Comparison of ENCODE assay signal across 11 mouse cellular contexts in genomic region chr1:58773905-58774304, GRCm38 (mm10). TPM values are rescaled to one million over a fixed set of nuclear protein-coding genes. Genes with fewer than 3 reads are reported as not detected.
DNase-seq lines count a peak whose midpoint lies in the region; ATAC-seq and TF ChIP-seq lines count a peak whose summit lies in the region.
"Had no signal": no experiment of that assay in that cellular context is flagged by ENCODE, and none has a peak within 500 bp of the region (broad histone marks: within the 10 kb centered on the region; RNA-seq: fewer than 3 reads in every experiment).

No protein-coding gene starts in this region.

- in situ Hi-C loops in CH12.LX (cut with MboI; ENCODE audit: low pct_ligation_motif_present, low pct_unique_long_range_greater_than_20kb, low sequenced_read_pairs): loop anchor here (10.0 to 25.0 kb wide), 2 partner anchors 221 to 363 kb away; no protein-coding TSS in a partner anchor

- no peak for ATAC-seq in lung, embryonic 14.5 days (ENCODE audit: insufficient read depth)
- ATAC-seq: intestine, embryonic 15.5 days had no signal

- H3K4me3 ChIP-seq in lung, embryonic 14.5 days (ENCODE audit: low read depth, low read length): no peak overlapping the region
- H3K4me3 ChIP-seq in lung, adult 2 months (replicated peaks; ENCODE audit: extremely low read depth, low read depth, low read length): no peak overlapping the region
- H3K4me3 ChIP-seq in CH12.LX (replicated peaks in 1 of 3; ENCODE audit: low read depth in 2 of 3, low read length in 2 of 3, poor library complexity in 1 of 3): no peak overlapping the region
- H3K4me3 ChIP-seq: intestine, embryonic 15.5 days had no signal

- H3K9me3 ChIP-seq in lung, embryonic 14.5 days (ENCODE audit: low read depth, low read length): no peaks in the 10 kb centered on the region
- no peaks in the 10 kb centered on the region for H3K9me3 ChIP-seq in CH12.LX (replicated peaks; ENCODE audit: low read length)
- H3K9me3 ChIP-seq: intestine, embryonic 15.5 days had no signal

- TF ChIP-seq POLR2A in lung, adult 2 months (IDR thresholded peaks at IDR 0.05; ENCODE audit: borderline replicate concordance, extremely low read depth, low read depth, low read length): no peak
- TF ChIP-seq POLR2A in CH12.LX (IDR thresholded peaks at IDR 0.05; ENCODE audit: low read depth, low read length): no peak

- H3K4me1 ChIP-seq in lung, embryonic 14.5 days (ENCODE audit: insufficient read depth): no peaks in the 10 kb centered on the region
- H3K4me1 ChIP-seq in lung, adult 2 months (ENCODE audit: control insufficient read depth, insufficient read depth, low read length): peaks cover 2% of the 10 kb centered on the region
- peaks cover 3 to 25% of the 10 kb centered on the region in 2 experiments for H3K4me1 ChIP-seq in CH12.LX (ENCODE audit: control insufficient read depth in 1 of 2, insufficient read depth in 2 of 2)
- H3K4me1 ChIP-seq: intestine, embryonic 15.5 days had no signal

- no peak for TF ChIP-seq RAD21 in CH12.LX (IDR thresholded peaks at IDR 0.05; ENCODE audit: low read depth, low read length)

- H3K27ac ChIP-seq in lung, embryonic 14.5 days (ENCODE audit: low read depth): no peak overlapping the region
- no peak overlapping the region for H3K27ac ChIP-seq in CH12.LX (ENCODE audit: insufficient read depth, low read depth)
- H3K27ac ChIP-seq: intestine, embryonic 15.5 days had no signal

- no peaks in the 10 kb centered on the region for H3K27me3 ChIP-seq in lung, embryonic 14.5 days (ENCODE audit: insufficient read depth, low read length)
- no peaks in the 10 kb centered on the region for H3K27me3 ChIP-seq in CH12.LX (replicated peaks)
- H3K27me3 ChIP-seq: intestine, embryonic 15.5 days had no signal

- no peak overlapping the region for H3K4me2 ChIP-seq in lung, embryonic 14.5 days
- H3K4me2 ChIP-seq in CH12.LX (ENCODE audit: insufficient read depth, low read depth, poor library complexity, severe bottlenecking): no peak overlapping the region
- H3K4me2 ChIP-seq: intestine, embryonic 15.5 days had no signal

- WGBS in lung, embryonic 14.5 days: 59% methylated on average over 2 of the region's 2 CpGs
- WGBS in lung, adult 2 months: 25% methylated on average over 2 of the region's 2 CpGs

- no peaks in the 10 kb centered on the region for H3K79me2 ChIP-seq in CH12.LX (replicated peaks; ENCODE audit: control insufficient read depth, extremely low read depth, insufficient read depth, poor library complexity, severe bottlenecking)

- dilution Hi-C loops in CH12.LX (cut with MboI; ENCODE audit: extremely low pct_ligation_motif_present, extremely low pct_unique_long_range_greater_than_20kb, low sequenced_read_pairs): no loop called here

- TF ChIP-seq EP300 in CH12.LX (IDR thresholded peaks at IDR 0.05; ENCODE audit: low read length): no peak

- no peak for TF ChIP-seq CTCF in lung, embryonic 14.5 days (IDR thresholded peaks at IDR 0.05; ENCODE audit: low read depth)
- TF ChIP-seq CTCF in lung, adult 2 months (IDR thresholded peaks at IDR 0.05; ENCODE audit: insufficient read depth, low read length): no peak
- TF ChIP-seq CTCF in CH12.LX (conservative IDR thresholded peaks at IDR 0.05 in 1 of 2, IDR thresholded peaks at IDR 0.05 in 1 of 2; ENCODE audit: low read depth in 2 of 2, low read length in 2 of 2): no peak

- no peaks in the 10 kb centered on the region for H3K36me3 ChIP-seq in lung, embryonic 14.5 days (ENCODE audit: insufficient read depth)
- H3K36me3 ChIP-seq in CH12.LX (replicated peaks in 1 of 2; ENCODE audit: control insufficient read depth in 1 of 2, insufficient read depth in 1 of 2, low read length in 1 of 2): no peaks in the 10 kb centered on the region
- H3K36me3 ChIP-seq: intestine, embryonic 15.5 days had no signal

- H3K9ac ChIP-seq in lung, embryonic 14.5 days: no peak overlapping the region
- H3K9ac ChIP-seq in CH12.LX (ENCODE audit: insufficient read depth, low read depth): no peak overlapping the region
- H3K9ac ChIP-seq: intestine, embryonic 15.5 days had no signal

- peak; percentile 24 for DNase-seq in adrenal gland, adult 2 months
- no peak for DNase-seq in adrenal gland, adult 18-20 months (ENCODE audit: low spot score in 2 of 2)
- peak; percentile 23 for DNase-seq in lung, embryonic 14.5 days
- no peak for DNase-seq in lung, adult 2 months
- peak; percentile 22 for DNase-seq in CH12.LX (ENCODE audit: extremely low read depth)
- DNase-seq in kidney, postnatal 4 days: peak; percentile 30 to 31
- no peak for DNase-seq in cerebellum, adult 9-10 months
- DNase-seq in neural tube, embryonic 10.5 days (ENCODE audit: extremely low spot score, low spot score): no peak
- DNase-seq: cerebellum, postnatal 25 days; right cerebral cortex, postnatal 4 days had no signal

TF ChIP-seq in CH12.LX, 34 proteins besides CTCF, POLR2A, EP300 and RAD21:
- TF ChIP-seq MXI1 (IDR thresholded peaks at IDR 0.05; ENCODE audit: low read depth, low read length) (no peak), TBP (conservative IDR thresholded peaks at IDR 0.05; ENCODE audit: low read depth, low read length) (peak; percentile 79)

RNA-seq across cellular contexts. Expression of gene Casp8, which starts 21.3 kb away (rescaled TPM):
- 10 to 100 TPM; 15.5 to 22.9 TPM for total RNA-seq in adrenal gland, adult 2 months (2021)
- polyA plus RNA-seq in adrenal gland, adult 2 months (2012; rRNA removed): 0.74 and 0.89 TPM in 2 replicates
- 10 to 100 TPM; 15.4 to 20.7 TPM for total RNA-seq in adrenal gland, adult 18-20 months (2021)
- polyA plus RNA-seq in lung, embryonic 14.5 days (2014; fragmentation: Nextera tagmentation; extraction: Ambion mirVana): 48.9 and 50.4 TPM in 2 replicates
- polyA plus RNA-seq in lung, adult 2 months (2012; rRNA removed): 5.1 and 8.9 TPM in 2 replicates
- total RNA-seq in CH12.LX (2012; rRNA removed) (36.2 and 42.6 TPM in 2 replicates), CH12.LX (2014; rRNA removed) (59.3 and 69.9 TPM in 2 replicates)
- polyA plus RNA-seq in CH12.LX (2012; ENCODE audit: insufficient read length, low read depth): 53.3 and 64.9 TPM in 2 replicates

Comparison
In these comparisons a context has a peak if more than half of its experiments do, and no peak if none do; other contexts are left out.
1. DNase-seq: peak in adrenal gland, adult 2 months (single experiment), lung, embryonic 14.5 days (single experiment), CH12.LX (single experiment) and kidney, postnatal 4 days (2 of 2); none in adrenal gland, adult 18-20 months (0 of 2), lung, adult 2 months (single experiment), cerebellum, adult 9-10 months (single experiment) and neural tube, embryonic 10.5 days (single experiment).